Mouse (Mus musculus): ENCODE data around the gene Acoxl.

The Acoxl gene

GRCm38 (mm10) chr2:127838576-127838975 is at the start of gene Acoxl:
Acoxl (plus strand) TSS chr2:127838876.
- no peak for DNase-seq (ENCODE audit: inconsistent ontology term)

GRCm38 (mm10) chr2:127789138-127789537 is 49.5 kb upstream of the Acoxl start:
- DNase-seq (ENCODE audit: inconsistent ontology term): no peak

- DNase-seq (ENCODE audit: inconsistent ontology term): no peak
Observed at GRCm38 (mm10) chr2:127789651-127790270, 48.9 kb upstream of the Acoxl start.

- DNase-seq (ENCODE audit: inconsistent ontology term): peak; percentile 83
Observed at GRCm38 (mm10) chr2:127791919-127792603, 46.6 kb upstream of the Acoxl start, which contains the start of gene Mtln. Mtln (minus strand) TSS chr2:127792488.

- peak; percentile 92 for DNase-seq (ENCODE audit: inconsistent ontology term)
Observed at GRCm38 (mm10) chr2:127831401-127832102, 7.1 kb upstream of the Acoxl start, which contains the start of gene Bub1. Bub1 (minus strand) TSS chr2:127831865.

- peak; percentile 34 for DNase-seq (ENCODE audit: inconsistent ontology term)
Observed at GRCm38 (mm10) chr2:127832103-127832832, 6.4 kb upstream of the Acoxl start.

GRCm38 (mm10) chr2:127832833-127833190 is 5.9 kb upstream of the Acoxl start:
- peak; percentile 29 for DNase-seq (ENCODE audit: inconsistent ontology term)

GRCm38 (mm10) chr2:127839425-127839824 is 749 bp downstream of the Acoxl start:
- DNase-seq (ENCODE audit: inconsistent ontology term): no peak

- no peak for DNase-seq (ENCODE audit: inconsistent ontology term)
Observed at GRCm38 (mm10) chr2:127841402-127841801, 2.7 kb downstream of the Acoxl start.

GRCm38 (mm10) chr2:127842421-127842820 is 3.7 kb downstream of the Acoxl start:
- no peak for DNase-seq (ENCODE audit: inconsistent ontology term)

- DNase-seq (ENCODE audit: inconsistent ontology term): peak; percentile 41
Observed at GRCm38 (mm10) chr2:127845346-127845982, 6.8 kb downstream of the Acoxl start.

GRCm38 (mm10) chr2:127846008-127846407 is 7.3 kb downstream of the Acoxl start:
- DNase-seq (ENCODE audit: inconsistent ontology term): no peak

GRCm38 (mm10) chr2:127846571-127846970 is 7.9 kb downstream of the Acoxl start:
- DNase-seq (ENCODE audit: inconsistent ontology term): no peak

GRCm38 (mm10) chr2:127850371-127850770 is 11.7 kb downstream of the Acoxl start:
- DNase-seq (ENCODE audit: inconsistent ontology term): peak; percentile 4

GRCm38 (mm10) chr2:127854332-127854991 is 15.8 kb downstream of the Acoxl start:
- peak; percentile 96 for DNase-seq (ENCODE audit: inconsistent ontology term)

- DNase-seq (ENCODE audit: inconsistent ontology term): no peak
Observed at GRCm38 (mm10) chr2:127864381-127864780, 25.7 kb downstream of the Acoxl start.

- no peak for DNase-seq (ENCODE audit: inconsistent ontology term)
Observed at GRCm38 (mm10) chr2:127881063-127881462, 42.4 kb downstream of the Acoxl start.

GRCm38 (mm10) chr2:127889432-127889831 is 50.8 kb downstream of the Acoxl start:
- DNase-seq (ENCODE audit: inconsistent ontology term): peak; percentile 81

- DNase-seq (ENCODE audit: inconsistent ontology term): no peak
Observed at GRCm38 (mm10) chr2:127889979-127890378, 51.3 kb downstream of the Acoxl start.

- peak; percentile 58 for DNase-seq (ENCODE audit: inconsistent ontology term)
Observed at GRCm38 (mm10) chr2:127890526-127890925, 51.9 kb downstream of the Acoxl start.

GRCm38 (mm10) chr2:127891056-127891455 is 52.4 kb downstream of the Acoxl start:
- no peak for DNase-seq (ENCODE audit: inconsistent ontology term)
